Mouse (Mus musculus): ENCODE measurements around the gene Heyl.
A peak's percentile ranks its signal among the peaks of the same experiment; 100 is the strongest.

Heyl gene

DNA sequence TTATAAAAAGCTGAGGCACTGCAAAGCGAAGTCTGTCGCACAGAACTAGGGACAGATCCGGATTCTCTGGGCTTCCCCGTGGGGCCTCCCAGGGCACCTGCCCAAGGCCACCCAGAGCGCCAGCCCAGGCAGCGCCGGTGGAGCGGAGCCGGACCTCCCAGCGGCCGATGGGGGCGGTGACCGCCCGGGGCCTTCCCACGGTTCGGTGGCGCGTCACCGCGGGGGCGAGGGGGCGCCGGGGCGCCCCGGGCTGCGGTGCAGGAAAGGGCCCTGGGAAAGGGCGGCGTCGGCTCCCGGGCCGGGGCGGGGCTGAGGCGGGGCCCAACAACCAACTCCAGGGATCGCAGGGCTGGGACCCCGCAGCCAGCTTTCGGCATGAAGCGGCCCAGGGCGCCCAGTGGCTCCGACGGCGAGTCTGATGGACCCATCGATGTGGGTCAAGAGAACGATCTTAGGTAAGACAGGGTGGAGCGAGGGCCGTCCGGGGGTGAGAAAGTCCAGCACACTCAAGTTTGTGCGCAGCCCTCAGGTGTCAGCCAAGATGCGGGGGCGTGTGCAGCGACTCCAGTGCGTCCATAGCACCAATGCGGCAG, at the start of gene Heyl:
TSS of gene Heyl (plus strand) at position 65 of the 593 bp plus-strand sequence.
- DNase-seq (ENCODE audit: low read depth), result no peak

- no peak for DNase-seq (ENCODE audit: low read depth)
Observed at GRCm38 (mm10) chr4:123184816-123185215, 48.5 kb upstream of the Heyl start.

DNA sequence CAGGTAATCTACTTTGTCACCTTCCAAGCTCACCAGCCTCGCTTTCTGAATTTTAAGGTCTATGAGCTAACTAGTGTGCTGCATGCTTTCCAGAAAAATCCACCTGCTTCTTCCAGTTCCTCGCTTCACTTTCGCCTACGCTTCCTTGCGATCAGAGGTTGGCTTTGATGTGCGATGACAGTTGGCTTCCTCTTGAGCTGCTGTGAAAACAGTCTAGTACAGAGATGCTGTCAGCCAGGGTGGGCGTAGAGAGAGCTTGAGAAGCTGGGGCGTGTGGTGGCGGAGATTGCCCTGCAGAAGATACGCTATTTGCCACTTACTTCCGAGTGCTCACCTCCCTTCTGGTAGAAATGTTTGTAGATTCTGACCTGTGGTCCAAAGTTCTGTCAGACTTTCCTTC, 41.0 kb upstream of the Heyl start:
- no peak for DNase-seq (ENCODE audit: low read depth)

DNA sequence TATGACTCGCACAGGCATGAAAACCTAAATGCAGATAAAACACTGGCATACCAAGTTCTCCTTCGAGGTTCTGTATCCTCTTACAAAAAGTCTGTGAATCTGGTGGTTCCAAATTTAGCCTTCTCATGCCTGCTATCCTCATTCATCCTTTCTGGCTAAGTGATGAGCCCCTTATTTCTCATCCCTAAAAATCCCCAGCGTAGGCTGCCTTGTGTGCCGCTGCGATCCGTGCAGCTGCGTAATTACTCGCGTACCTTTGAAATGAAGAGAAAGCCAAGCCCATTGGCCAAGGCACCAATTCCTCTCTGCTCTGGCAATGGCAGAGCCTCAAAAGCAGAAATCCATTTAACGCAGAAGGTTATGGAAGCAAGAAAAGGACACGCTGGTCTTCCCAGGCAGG, 39.6 kb upstream of the Heyl start:
- no peak for DNase-seq (ENCODE audit: low read depth)

DNA sequence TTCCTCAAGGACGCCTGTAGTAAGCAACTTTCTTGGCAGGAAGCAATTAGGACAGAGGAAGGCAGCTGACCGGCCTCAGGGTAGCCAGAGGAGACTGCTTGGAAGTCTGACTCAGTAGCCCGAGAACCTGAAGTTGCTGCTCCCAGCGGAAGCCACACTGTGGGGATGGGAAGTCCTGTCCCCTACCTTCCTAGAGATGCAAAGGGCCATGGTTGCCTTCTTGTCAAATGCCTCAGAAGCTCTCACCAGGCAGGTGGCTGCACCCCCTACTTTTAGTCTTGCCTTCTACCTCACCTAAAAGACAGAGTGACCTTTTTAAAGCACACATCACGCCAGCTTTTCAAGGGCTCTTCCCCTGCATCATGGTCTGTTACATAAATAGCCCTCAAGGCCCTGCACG, 36.7 kb upstream of the Heyl start:
- DNase-seq (ENCODE audit: low read depth), result no peak

- peak; percentile 44 for DNase-seq (ENCODE audit: low read depth)
Observed at GRCm38 (mm10) chr4:123200771-123201185, 32.6 kb upstream of the Heyl start.

DNA sequence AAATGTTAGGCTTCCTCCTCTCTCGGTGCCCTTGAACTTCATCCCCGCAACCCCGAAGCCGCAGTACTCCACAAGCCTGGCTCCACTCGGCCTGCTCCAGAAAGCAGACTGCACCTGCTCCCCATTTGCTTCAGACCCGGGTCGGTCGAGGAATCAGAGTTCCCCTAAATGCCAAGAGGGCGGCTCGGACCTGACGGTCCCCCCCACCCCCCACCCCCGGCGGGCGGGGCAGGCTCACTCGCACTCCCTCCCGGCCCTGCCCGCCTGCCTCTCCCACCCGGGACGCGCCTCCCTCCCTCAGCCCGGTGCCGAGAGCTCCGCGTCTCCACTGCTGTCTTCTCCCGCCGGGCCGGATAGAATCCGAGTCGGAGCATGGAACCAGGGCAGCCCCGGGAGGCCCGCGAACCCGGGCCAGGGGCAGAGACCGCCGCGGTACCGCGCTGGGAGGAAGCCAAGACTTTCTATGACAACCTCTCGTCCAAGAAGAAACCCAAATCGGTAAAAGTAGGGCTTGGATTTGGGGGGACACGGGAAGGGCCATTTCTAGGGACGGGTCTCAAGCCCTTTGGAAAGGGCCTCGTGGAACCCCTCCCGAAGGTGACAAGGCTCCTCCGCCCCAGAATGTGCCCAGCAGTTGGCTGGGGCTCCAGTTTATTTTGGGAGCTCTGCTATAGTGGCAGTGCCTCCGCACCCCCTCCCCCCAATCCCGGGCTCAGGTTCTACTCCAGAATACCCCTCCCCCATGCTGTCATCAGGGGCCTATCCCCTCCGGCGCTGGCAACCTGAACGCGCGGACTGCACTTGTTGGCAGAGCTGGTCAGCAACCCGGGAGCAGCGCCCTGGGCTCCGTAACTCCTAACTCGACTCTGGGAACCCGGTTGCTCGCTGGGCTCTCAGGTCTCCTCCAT, 31.9 kb upstream of the Heyl start, which contains the start of gene Nt5c1a:
TSS of gene Nt5c1a (plus strand) at position 319 of the 908 bp plus-strand sequence.
- DNase-seq (ENCODE audit: low read depth), result no peak

DNA sequence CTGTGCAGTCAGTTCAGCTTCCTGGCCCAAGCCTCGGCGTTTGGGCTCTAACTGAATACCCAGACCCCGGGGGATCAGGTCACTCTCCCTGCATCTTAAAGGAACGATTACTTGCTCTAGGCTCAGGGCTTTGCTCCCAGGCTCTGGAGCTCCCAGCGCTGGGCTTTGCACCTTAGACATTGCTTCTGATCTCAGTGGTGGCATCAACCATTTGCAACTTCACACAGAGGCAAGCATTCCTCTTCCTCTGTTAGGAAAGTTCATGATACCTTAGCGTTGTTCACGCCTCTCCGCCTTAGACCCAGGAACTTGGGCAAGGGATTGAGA, 31.3 kb upstream of the Heyl start:
- DNase-seq (ENCODE audit: low read depth), result no peak

- no peak for DNase-seq (ENCODE audit: low read depth)
Observed at GRCm38 (mm10) chr4:123207337-123207736, 26.0 kb upstream of the Heyl start.

DNA sequence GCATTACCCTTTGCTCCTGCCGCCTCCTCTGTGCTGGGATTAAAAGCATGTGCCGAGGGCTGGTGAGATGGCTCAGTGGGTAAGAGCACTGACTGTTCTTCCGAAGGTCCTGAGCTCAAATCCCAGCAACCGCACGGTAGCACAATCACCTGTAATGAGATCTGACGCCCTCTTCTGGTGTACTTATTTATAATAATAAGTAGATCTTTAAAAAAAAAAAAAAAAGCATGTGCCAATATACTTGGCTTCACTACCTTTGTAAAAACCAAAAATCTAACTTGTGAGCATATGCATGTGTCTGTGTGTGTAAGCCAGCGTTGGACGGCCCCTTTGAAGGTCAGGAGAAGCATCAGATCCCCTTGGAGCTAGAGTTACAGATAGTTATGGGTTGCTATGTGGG, 22.4 kb upstream of the Heyl start:
- DNase-seq (ENCODE audit: low read depth), result no peak

DNA sequence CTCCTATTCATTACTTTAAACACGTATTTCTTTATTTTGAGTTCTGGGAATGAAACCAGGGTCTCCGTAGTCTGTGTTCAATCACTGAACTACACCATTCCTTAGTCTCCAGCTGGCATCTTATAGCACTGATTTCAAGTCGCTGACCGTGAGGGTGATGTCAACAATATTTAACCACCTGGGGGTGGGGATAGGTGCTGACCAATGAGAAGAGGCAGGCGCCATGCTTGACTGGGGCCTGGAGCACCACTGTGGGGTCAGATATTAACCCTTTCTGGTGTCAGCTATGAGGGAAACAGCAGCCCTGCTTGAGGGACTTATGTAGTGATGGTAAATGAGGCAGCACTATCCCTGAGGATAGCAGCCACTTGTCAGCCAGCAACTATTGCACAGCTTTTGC, 21.9 kb upstream of the Heyl start:
- no peak for DNase-seq (ENCODE audit: low read depth)

DNA sequence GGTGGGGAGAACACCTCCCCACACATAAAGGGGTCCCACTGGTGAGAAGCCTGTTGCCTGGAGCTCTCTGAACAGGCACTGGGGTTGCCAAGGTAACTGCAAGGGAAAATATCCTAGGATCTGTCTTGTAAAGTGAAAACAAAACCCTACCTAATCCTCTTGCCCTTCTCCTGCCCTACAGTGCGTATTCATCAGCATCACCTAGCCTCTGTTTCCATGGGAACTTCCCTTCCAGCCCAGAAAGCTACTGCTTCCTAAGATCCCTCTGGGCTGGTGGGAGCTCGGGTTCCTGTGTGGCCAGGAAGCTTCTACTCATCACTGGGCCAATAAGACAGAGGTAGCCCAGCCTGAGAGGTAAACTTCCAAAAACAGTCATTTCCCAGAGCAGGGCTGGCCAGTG, 21.0 kb upstream of the Heyl start:
- DNase-seq (ENCODE audit: low read depth), result no peak

DNA sequence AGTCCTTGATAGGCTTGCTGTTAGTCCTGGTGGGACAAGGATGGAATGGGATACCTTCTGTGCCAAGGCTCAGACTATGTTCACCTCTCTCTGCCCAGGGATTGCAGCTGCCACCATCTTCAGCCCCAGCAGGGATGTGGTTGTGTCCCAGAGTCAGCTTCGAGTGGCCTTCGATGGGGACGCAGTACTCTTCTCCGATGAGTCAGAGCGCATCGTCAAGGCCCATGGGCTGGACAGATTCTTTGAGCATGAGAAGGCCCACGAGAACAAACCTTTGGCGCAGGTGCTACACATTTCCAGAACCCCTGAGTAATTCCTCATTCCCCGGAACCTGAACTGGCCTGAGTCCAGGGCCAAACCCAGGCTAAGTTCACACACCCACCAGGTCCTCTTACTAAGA, 19.4 kb upstream of the Heyl start:
- no peak for DNase-seq (ENCODE audit: low read depth)

GRCm38 (mm10) chr4:123215367-123215766, 18.0 kb upstream of the Heyl start:
- no peak for DNase-seq (ENCODE audit: low read depth)

GRCm38 (mm10) chr4:123216782-123217181, 16.6 kb upstream of the Heyl start:
- peak; percentile 49 for DNase-seq (ENCODE audit: low read depth)

- peak; percentile 50 for DNase-seq (ENCODE audit: low read depth)
Observed at GRCm38 (mm10) chr4:123219720-123220357, 13.5 kb upstream of the Heyl start.

DNA sequence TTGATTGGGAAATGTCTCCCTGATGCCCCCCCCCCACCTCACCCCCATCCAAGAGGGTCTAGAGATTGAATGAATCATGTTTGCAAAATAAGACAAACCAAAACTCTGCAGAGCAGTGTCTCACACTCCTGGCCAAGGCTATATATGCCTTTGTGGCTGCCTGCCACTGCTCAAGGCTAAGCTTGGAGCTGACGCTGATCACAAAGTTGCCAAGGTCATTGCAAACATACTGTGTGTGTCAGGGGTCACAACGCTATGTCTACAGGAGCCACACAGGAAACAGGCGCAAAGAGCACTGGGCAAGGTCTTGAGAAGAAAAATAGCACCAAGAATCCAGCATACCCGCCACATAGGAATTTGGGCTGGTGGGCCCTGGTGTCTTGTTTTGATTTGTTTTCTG, 12.7 kb upstream of the Heyl start:
- DNase-seq (ENCODE audit: low read depth), result no peak

- peak; percentile 26 for DNase-seq (ENCODE audit: low read depth)
Observed at GRCm38 (mm10) chr4:123223309-123223708, 10.0 kb upstream of the Heyl start.

DNA sequence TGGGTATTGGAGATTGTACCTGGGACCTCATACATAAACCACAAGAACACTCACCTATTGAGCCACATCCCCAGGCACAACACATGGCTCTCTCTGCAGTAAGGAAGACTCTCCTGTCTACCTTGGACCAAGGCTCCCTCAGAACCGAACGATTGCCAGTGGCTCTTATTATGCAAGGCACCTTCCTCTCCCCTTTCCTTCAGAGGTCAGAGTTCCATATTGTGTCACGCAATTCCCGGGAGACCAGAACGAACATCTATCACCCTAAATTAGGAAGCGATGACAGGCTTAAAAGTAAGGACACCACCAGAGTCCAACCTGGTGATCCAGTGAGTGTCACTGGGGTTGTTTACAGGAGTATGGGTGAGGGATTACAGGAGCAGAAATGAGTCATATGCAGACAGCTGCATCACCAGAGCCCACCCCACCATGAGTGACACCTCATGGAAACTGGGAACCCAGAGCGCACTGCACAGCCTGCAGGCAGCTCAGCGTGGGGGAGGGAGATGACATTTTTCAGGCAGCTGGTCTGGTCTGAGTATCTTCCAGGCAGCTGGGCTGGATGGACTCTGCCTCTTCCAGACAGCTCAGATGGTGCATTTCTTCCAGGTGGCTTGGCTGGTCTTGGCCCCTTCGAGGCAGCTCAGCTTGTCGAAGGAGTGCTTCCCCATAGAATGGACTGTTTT, 7.5 kb upstream of the Heyl start:
- DNase-seq (ENCODE audit: low read depth), result no peak

GRCm38 (mm10) chr4:123227707-123228106, 5.6 kb upstream of the Heyl start:
- DNase-seq (ENCODE audit: low read depth), result no peak

DNA sequence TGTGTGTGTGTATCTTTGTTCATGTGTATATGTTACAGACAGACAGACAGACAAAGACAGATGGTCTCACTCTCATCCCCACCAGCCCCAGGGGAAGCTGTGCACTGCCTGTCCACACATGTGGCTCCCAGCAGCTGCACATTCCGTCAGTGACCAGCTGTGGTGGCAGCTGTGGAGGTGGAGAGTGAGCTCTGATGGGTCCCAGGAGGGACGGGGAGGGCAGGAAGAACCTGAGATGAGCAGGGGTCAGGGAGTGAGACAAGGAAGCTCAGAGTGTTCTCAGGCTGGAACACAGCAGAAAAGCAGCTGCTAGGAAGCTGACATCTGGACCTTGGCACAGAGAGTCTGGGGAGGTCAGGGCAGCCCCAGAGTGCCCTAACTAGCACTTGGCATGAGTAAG, 5.1 kb upstream of the Heyl start:
- no peak for DNase-seq (ENCODE audit: low read depth)

- no peak for DNase-seq (ENCODE audit: low read depth)
Observed at GRCm38 (mm10) chr4:123229166-123229565, 4.2 kb upstream of the Heyl start.

GRCm38 (mm10) chr4:123232841-123233240, 515 bp upstream of the Heyl start:
- no peak for DNase-seq (ENCODE audit: low read depth)

All from naive thymus-derived CD4-positive, alpha-beta T cell, adult 2 months (primary cell).